Mouse (Mus musculus) ZHBTc4 (cell line): ENCODE data around the gene Ankrd13d.
A peak's percentile ranks its signal among the peaks of the same experiment; 100 is the strongest.

Source experiments
- DNase-seq: peaks from one replicate; pipeline ENCODE4 v3.0.0-alpha.2; 2011; ENCODE audit warnings: low read depth, low spot score

The Ankrd13d gene

DNA sequence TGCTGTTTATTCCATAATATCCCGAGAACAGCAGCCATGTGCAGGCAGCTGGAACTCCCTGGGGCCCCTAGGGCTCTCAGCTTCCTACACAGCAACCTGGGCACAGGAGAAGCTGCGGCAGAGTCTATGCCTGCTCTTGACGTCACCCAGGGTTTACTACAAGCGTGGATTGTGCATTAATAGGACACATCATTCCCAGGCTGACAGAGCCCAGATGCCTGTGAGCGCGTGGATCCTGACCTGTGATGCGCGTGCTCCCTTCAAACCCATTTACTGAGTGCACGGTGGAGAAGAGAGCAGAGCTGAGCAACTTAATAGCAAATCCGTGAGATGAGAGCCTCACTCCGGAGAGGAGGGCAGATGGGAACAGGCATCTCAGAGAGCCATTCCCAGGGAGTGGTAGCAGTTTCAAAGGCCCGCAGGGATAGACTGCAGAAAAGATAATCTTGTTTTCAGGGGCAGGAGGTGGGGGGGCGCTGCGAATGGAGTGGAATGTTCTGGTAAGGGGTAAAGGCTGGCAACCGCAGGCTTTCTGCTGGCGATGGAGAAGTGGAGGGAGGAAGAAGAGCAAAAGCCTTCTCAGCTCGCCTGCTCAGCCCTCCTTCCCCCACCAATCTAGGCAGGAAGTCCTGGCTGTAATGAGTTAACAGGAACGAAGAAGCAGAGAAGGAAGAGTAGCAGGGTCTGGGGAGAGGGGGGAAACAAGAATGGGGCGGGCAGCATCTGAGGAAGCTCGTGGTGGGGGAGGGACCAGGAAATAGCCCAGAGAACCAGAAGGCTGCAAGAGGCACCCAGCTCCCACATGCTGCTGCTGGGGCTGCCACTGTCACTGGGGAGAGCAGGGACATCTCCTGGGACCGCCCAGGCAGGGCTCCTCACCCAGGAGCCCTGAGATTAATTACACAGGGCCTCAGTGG is 19.1 kb upstream of the Ankrd13d start:
- DNase-seq = no peak

GRCm38 (mm10) chr19:4300852-4301734 is 18.2 kb upstream of the Ankrd13d start:
- no peak for DNase-seq

DNA sequence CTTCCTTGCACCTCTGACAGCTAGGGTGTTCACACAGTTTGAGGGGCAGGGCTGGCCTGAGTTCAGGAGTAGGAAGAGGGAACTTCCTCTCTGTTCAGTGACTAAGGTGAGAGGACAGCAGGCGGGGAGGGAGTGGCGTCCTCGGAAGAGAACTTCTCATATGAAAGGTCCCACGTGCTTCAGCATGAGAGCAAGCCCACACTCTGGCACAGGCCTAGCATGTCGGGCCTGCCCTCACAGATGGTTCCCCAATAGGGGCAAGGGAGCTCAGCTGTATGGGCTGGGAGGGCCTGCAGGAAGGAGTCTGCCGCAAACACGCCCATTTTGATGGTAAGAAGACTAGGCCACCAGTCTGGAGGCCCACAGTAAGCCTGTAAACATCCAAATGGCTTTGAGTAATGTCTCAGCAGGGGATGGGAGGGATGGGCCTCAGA is 17.4 kb upstream of the Ankrd13d start:
- DNase-seq = peak; percentile 88

DNA sequence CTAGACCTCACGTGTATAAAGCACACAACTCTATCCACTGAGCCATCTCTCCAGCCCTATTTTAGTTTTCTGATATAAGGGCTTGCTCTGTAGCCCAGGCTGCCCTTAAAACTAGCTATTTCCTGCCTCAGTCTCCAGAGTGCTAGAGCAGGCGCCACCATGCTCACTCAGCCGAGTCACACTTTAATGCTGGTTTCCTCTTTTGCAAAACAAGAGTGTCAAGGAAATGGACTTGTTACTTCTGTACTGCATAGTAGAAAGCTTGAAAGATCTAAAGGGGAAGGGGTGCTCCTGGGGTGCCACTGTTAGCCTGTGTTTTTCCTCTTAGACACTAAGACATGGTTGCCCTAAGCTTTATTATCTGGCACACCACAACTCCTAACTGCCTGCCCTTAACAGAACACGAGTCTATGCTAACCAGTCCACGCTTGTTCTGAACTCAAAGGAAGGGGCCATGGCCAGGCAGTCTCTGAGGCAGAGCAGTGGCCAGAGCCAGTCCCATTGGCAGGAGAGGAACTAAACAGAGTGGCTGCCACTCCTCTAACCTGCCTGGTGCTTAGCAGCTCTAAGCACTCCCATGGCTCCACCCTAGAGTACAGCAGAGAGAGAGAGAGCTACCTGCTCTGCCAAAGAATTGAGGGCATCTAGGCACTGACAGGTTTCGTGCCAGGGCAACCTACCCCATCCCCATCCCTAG is 16.8 kb upstream of the Ankrd13d start:
- no peak for DNase-seq

- no peak for DNase-seq
Measured at GRCm38 (mm10) chr19:4299126-4299525, 16.2 kb upstream of the Ankrd13d start.

DNA sequence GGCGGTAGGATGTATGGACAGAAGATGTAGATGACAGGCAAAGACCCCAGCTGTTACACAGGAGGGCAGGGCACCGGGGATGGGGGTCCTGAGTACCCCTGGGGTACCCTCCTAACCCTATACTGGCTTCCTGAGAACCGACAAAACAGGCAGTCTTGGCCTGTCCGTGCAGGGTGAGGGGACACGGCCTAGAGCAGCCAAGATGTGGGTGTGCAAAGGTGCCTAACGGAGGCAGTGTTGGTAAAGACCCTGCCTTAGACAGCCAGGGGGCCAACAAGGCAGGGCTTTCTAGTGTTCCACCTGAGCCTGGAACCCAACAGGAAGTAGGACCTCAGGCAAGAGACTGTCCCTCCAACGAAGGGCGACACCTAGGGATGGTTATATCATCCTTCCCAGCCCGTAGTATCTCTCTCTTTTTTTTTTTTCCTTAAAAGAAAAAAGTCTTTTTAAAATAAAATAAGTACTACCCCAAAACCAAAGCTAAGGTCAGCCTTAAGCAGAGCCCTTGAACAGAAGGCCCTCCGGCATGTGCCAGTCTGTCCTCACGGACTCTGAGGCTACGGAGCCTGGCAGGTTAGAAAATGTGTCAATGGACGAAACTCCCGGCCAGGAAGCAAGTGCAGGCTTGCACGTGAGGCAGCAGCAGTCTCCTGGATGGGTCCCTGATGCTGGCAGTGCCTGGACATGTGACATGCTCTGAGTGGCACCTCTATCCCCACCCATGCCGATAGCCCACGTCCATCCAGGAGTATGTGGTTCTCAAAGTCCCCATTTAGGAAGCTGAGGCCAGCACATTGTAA is 15.6 kb upstream of the Ankrd13d start:
- DNase-seq = no peak

DNA sequence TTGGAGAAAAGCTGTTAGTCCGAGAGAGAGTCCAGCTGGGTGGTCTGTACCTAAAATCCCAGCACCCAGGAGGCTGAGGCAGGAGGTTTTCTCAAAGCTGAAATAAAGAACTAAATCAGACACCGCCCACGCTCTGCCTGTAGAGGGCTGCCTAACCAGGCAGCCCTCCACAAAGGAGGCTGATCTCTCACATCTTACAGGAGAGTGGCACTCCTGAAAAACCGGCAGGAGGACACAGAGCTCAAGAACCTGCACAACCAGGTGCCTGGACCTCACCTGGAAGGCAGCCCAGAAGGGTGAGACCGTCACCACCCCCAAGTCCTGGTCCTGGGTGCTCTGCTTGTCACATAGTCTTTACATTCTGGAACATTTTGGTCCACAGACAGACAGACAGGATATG is 14.9 kb upstream of the Ankrd13d start:
- no peak for DNase-seq

DNA sequence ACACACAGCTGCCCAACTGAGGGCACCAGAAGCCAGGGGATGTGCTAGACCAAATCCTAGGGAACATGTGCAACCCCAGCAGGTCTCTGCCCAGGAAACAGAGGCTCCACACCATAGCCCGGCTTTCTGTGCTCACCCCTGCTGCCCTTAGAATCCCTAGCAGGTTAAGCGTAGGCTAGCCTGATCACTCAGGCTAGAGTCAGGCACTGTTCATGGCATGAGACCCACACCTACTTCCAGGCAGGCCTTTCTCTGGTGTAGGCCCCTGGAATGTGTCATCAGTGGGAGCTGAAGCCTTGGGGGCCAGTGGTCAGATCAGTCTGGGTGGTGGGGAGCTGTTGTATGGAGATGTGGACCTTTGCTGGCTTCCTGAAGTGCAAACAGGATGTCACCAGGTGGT is 13.7 kb upstream of the Ankrd13d start:
- no peak for DNase-seq

- no peak for DNase-seq
Measured at GRCm38 (mm10) chr19:4295391-4295790, 12.5 kb upstream of the Ankrd13d start.

DNA sequence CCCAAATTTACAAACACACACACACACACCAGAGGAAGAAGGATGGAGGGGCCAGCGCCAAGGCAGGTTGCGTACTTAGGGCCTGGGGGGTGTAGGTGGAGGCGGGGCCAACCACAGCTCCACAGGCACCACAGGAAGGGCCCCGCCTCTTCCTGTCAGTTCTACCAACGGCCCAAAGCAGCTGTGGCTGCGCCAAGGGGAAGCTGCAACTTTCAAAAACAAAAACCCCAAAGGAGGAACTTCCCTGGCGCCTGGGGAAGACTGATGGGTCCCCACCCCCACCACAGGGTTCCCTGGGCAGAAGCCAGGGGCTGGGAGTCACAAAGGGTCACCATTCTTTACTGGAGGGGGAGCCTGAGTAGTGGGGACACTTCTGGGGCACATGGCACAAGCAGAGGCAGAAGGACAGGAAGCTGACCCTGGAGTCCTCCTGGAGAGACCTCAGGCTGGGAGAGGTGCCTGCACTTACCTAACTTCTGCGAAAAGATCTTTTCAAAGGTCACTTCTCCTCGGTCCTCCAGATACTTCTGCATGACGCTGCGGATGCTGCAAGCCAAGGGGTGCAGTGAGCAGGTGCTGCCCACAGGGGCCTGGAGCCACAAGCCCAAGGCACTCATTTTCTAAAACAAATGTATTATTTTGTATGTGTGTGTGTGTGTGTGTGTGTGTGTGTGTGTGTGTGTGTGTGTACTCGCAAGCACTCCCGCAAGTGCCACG is 11.6 kb upstream of the Ankrd13d start:
- peak; percentile 74 for DNase-seq

GRCm38 (mm10) chr19:4291161-4291560 is 8.2 kb upstream of the Ankrd13d start:
- DNase-seq = no peak

DNA sequence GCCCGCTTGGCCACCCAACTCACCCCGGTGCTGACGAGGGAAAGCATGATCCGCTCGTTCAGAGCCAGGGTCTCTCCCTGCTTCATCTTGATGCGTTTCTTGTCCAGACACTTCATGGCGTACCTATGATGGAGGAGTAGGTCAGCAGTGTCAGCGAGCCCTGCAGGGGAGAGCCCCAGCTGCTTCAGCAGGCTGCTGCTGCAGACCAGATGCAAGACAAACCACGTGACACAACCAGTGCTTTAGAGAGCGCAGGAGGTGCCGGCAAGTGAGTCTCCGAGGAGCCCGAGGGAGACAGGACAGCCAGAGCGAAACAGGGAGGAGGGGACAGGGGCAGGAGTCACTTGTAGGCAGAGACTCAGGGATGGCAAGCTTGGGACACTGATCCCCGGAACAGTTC is 7.8 kb upstream of the Ankrd13d start:
- no peak for DNase-seq

GRCm38 (mm10) chr19:4283653-4284052 is 716 bp upstream of the Ankrd13d start:
- DNase-seq = no peak

DNA sequence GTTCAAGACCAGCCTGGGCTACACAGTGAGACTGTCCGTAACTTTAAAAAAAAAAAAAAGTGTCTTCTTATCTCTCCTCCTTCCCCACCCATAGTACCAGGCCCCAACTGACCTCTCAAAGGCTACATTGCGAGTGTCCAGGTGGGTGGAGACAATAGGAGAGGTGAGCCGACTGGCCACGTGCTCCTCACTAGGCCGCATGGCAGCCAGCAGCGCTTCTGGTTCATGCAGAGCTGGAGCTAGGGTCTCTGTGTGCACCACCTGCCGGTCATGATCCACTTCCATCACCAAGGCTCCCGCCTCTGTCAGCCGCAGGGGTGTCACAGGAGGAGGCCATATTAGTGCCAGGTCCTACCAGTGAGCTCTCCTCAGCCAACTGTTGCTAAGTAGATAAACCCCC is 2.5 kb downstream of the Ankrd13d start:
- no peak for DNase-seq

- peak; percentile 88 for DNase-seq
Measured at GRCm38 (mm10) chr19:4279487-4279886, 3.5 kb downstream of the Ankrd13d start.

DNA sequence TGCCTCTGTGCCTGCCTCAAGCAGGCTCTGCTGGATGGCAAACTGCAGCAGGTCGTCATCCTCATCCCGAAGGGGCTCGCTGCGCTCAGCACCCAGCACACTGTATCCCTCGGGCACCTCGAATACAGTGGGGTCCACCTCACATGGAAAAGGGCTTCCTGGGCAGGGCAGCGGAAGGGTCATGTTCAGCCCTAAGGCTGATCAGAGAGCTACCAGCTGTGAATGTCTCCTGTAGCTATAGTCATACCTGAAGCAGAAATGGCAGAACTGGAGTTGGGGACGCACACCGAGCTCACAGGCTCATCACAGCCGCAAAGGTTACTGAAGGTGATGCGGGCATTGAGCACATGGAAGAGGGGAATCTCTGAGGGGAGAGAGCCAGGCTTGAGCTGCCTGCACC is 12.0 kb downstream of the Ankrd13d start:
- DNase-seq = no peak

DNA sequence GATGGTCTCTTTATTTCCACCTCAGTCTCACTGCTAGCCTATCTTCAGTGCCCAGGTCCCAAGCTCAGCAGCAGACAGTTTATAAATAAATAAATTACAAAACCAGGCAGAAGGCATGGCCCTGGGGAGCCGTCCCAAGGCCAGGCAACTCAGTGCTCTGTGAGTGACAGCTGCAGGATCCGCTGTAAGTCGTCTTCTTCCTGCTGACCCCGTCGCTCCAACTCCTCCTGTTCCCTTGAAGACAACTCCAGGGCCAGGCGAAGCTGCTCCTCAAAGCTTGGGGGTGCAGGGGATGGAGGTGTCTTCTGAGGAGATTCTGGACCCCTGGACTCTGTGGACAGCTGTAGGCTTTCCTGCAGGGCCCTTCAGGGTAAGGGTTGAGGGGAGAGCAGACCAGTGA is 12.8 kb downstream of the Ankrd13d start:
- DNase-seq = no peak

DNA sequence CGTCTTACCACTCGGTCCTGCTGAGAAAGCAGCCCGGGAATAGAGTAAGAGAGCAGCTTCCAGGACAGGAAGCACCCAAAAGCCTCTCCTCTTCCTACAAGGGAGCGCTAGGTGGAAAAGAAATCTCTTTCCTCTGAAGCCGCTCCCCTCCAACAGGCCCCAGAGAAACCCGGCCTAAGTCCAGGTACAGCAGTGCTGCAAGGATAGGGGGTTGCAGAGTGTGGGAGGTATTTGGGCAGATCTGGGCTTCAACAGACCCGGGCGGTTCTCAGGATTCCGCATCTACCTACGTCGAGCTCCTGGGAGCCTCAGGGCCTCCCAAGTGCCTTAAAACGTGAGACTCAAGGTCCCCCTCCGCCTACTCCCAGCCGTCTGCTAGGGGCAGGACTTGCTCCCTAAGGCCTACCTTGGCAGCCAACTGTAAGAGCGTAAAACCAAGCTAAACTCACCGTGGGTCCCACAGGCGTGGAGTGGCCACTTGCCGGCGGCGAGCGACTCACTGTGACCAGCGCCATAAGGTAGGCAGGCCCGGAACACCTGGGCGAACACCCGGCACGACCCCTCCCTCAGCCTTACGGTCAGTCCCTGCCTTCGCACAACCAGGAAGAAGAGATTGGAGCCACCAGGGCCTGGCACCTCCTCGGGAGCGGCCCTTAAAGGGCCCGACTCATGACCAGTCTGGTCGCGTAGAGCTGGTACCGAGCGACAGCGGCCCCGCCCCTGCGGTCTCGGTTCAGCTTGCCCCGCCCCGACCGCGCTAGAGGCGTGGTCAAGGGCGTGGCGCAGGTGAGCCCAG is 14.2 kb downstream of the Ankrd13d start, which contains the start of gene Ssh3:
Gene Ssh3 (minus strand): TSS at position 615 of the 796 bp plus-strand sequence.
- peak; percentile 66 for DNase-seq

GRCm38 (mm10) chr19:4265956-4266355 is 17.0 kb downstream of the Ankrd13d start:
- DNase-seq = peak; percentile 44
